Mouse (Mus musculus): ENCODE measurements around the gene Arfgap1. TPM values are rescaled to one million over a fixed set of nuclear protein-coding genes. Genes with fewer than 3 reads are reported as not detected.
A peak's percentile ranks its signal among the peaks of the same experiment; 100 is the strongest.

Gene Arfgap1
- polyA plus RNA-seq, 1 experiment = 47.9 TPM

DNA sequence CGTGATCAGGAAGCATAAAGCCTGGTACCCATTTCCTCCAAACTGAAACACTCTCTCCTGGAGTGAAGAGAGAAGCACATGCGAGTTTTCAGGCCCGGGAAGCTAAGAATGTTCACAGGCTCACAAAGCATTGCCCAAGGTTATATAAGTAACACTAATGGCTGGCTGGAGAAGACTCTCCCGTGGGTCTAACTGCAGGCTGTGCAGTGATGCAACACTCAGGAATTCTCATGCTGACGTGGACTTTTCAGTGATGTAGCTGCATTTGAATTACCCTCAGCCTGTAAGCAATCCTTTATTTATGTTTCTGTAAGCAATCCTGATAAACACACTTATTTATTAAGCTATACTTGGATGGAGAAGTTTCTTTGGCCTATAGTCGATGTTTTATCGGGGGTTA lies 7.4 kb upstream of the Arfgap1 start:
- H3K36me3 ChIP-seq (ENCODE audit: control insufficient read depth, insufficient read depth, low read length) = no peaks in the 10 kb centered on the region
- H3K27ac ChIP-seq (ENCODE audit: insufficient read depth, low read depth, low read length) = no peak overlapping the region
- 0 out of 2 replicates have a peak, but pooled peaks cover 5% of the 10 kb centered on the region for H3K27me3 ChIP-seq (ENCODE audit: control insufficient read depth, insufficient read depth, low read length)
- peaks cover 22% of the 10 kb centered on the region; the same call in 1 of the 2 replicates for H3K4me1 ChIP-seq (ENCODE audit: control insufficient read depth, insufficient read depth, insufficient read length, low read length)
- H3K4me3 ChIP-seq (ENCODE audit: low read depth, low read length) = no peak overlapping the region
- 75% methylated on average over 7 of the region's 7 CpGs for WGBS
- TF ChIP-seq CTCF (IDR thresholded peaks at IDR 0.05; ENCODE audit: extremely low read depth, insufficient read length, insufficient replicate concordance, low read depth, low read length) = no peak
- no peak for TF ChIP-seq POLR2A (IDR thresholded peaks at IDR 0.05; ENCODE audit: low read depth, low read length)

DNA sequence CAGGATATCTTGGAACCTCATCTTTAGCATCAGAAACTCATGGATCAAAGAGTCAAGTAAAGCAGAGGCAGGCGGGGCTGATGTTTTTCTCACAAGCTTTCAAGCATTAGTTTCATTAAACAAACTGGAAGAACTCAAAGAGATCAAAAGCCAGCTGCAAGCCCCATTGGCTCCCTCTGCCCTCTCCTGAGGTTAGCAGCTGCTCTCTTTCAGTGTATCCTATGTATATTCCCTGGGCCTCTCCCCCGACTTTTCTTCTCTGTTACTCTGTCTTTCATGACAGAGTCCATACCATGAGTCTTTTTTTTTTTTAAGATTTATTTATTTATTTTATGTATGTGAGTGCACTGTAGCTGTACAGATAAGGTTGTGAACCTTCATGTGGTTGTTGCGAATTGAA lies 6.8 kb upstream of the Arfgap1 start:
- H3K4me1 ChIP-seq (ENCODE audit: control insufficient read depth, insufficient read depth, insufficient read length, low read length) = peaks cover 22% of the 10 kb centered on the region; the same call in 1 of the 2 replicates
- no peaks in the 10 kb centered on the region for H3K27me3 ChIP-seq (ENCODE audit: control insufficient read depth, insufficient read depth, low read length)
- no peak overlapping the region for H3K4me3 ChIP-seq (ENCODE audit: low read depth, low read length)
- H3K27ac ChIP-seq (ENCODE audit: insufficient read depth, low read depth, low read length) = no peak overlapping the region
- H3K36me3 ChIP-seq (ENCODE audit: control insufficient read depth, insufficient read depth, low read length) = no peaks in the 10 kb centered on the region
- WGBS = 84% methylated on average over 3 of the region's 3 CpGs
- TF ChIP-seq POLR2A (IDR thresholded peaks at IDR 0.05; ENCODE audit: low read depth, low read length) (no peak), CTCF (IDR thresholded peaks at IDR 0.05; ENCODE audit: extremely low read depth, insufficient read length, insufficient replicate concordance, low read depth, low read length) (no peak)

DNA sequence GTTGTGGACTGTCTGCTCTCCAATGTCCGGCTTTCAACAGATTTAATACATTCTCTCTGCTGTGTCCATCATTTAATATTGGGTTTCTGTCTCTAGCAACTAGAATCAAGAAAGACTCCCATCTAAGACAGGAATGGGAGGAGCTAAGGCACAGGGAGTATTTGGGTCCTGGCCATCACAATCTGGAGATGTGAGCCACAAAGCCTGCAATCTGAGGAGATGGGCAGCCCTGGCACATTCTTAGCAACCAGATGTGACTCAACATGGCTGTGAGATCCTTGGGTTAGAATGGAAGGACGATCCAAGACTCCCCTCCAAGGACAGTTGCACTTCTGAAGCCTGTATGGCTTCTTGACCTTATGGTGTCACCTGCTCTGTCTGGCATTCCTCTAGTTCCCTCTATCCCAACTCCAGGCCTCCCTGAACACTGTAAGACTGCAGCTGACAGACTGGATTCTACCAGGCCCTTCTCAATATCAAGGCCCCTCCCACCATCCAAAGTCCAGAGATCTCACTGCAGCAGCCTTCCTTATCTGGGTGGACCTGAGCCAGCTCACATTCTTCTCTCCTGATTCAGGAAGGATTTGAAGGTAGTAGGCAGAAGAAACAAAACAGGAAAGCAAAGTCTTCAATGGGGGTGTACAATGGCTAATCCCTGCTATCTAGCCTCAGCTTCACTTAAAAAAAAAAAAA lies 4.3 kb upstream of the Arfgap1 start:
- no peaks in the 10 kb centered on the region for H3K36me3 ChIP-seq (ENCODE audit: control insufficient read depth, insufficient read depth, low read length)
- peak overlapping the region; percentile 87 for H3K27ac ChIP-seq (ENCODE audit: insufficient read depth, low read depth, low read length)
- H3K4me1 ChIP-seq (ENCODE audit: control insufficient read depth, insufficient read depth, insufficient read length, low read length) = peaks cover 22% of the 10 kb centered on the region; the same call in 1 of the 2 replicates
- no peaks in the 10 kb centered on the region for H3K27me3 ChIP-seq (ENCODE audit: control insufficient read depth, insufficient read depth, low read length)
- H3K4me3 ChIP-seq (ENCODE audit: low read depth, low read length) = no peak overlapping the region
- TF ChIP-seq CTCF (IDR thresholded peaks at IDR 0.05; ENCODE audit: extremely low read depth, insufficient read length, insufficient replicate concordance, low read depth, low read length) (no peak), POLR2A (IDR thresholded peaks at IDR 0.05; ENCODE audit: low read depth, low read length) (peak; percentile 25; the same call in 1 of the 2 replicates)
- 51% methylated on average over 2 of the region's 2 CpGs for WGBS

DNA sequence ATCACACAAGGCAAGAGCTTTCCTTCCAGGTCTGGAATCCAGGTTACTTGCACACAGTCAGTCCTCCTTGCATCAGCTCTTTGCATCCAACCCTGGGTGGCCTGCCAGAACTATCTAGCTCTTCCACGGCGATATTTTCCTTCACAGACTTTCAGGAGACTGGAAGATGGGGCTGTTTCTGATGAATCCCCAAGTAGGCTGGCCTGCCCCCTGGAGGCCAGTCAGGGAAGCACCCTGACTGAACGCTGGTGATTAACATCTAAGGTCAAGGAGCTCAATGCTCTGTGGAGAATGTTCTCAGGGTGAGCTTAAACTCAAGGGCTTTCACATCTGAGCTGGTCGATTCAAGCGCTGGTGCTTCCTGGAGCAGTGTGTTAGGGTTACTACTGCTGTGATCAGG lies 3.1 kb upstream of the Arfgap1 start:
- Histone ChIP-seq H3K27me3 (ENCODE audit: control insufficient read depth, insufficient read depth, low read length) (no peaks in the 10 kb centered on the region), H3K36me3 (ENCODE audit: control insufficient read depth, insufficient read depth, low read length) (no peaks in the 10 kb centered on the region), H3K4me1 (ENCODE audit: control insufficient read depth, insufficient read depth, insufficient read length, low read length) (peaks cover 23% of the 10 kb centered on the region; the same call in 1 of the 2 replicates), H3K4me3 (ENCODE audit: low read depth, low read length) (no peak overlapping the region), H3K27ac (ENCODE audit: insufficient read depth, low read depth, low read length) (peak overlapping the region; percentile 62)
- 2% methylated on average over 5 of the region's 5 CpGs for WGBS
- TF ChIP-seq CTCF (IDR thresholded peaks at IDR 0.05; ENCODE audit: extremely low read depth, insufficient read length, insufficient replicate concordance, low read depth, low read length) (peak; percentile 97; the same call in 1 of the 2 replicates), POLR2A (IDR thresholded peaks at IDR 0.05; ENCODE audit: low read depth, low read length) (no peak)

DNA sequence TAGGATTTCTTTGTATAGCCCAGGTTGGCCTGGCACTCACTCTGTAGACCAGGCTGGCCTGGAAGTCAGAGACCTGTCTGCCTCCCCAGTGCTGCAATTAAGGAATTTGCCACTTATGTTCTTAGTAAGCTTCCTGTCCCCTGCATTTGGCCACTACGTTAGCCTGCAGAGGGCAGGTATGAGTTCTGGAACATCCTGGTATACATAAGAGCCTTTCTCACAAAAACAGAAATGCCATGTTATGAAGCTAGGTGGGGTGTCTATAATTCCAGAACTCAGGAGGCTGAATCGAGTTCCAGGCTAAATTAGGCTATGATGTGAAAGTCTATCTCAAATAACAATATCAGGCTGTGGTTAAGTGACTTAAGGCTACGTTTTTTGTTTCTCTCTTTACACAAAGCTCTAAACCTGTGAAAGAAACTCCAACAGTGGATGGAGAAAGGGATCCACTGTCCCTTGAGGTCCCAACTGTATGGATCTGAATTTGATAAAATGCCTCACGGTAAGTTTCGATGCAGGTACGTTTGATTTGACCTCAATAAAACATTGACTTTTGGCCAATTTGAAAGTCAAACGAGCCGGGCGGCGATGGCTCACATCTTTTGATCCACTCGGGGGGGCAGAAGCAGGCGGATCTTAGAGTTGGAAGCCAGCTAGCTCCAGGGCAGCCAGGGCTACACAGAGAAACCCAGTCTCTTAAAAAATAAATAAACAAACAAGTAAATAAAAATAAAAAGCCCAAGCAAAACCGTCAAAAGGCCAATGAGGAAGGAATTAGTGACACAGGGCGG lies 738 bp upstream of the Arfgap1 start:
- Histone ChIP-seq H3K36me3 (ENCODE audit: control insufficient read depth, insufficient read depth, low read length) (peaks cover 9% of the 10 kb centered on the region), H3K27me3 (ENCODE audit: control insufficient read depth, insufficient read depth, low read length) (no peaks in the 10 kb centered on the region), H3K4me1 (ENCODE audit: control insufficient read depth, insufficient read depth, insufficient read length, low read length) (peaks cover 24% of the 10 kb centered on the region; the same call in 1 of the 2 replicates), H3K4me3 (ENCODE audit: low read depth, low read length) (peak overlapping the region; percentile 96), H3K27ac (ENCODE audit: insufficient read depth, low read depth, low read length) (peak overlapping the region; percentile 99)
- TF ChIP-seq POLR2A (IDR thresholded peaks at IDR 0.05; ENCODE audit: low read depth, low read length) (no peak), CTCF (IDR thresholded peaks at IDR 0.05; ENCODE audit: extremely low read depth, insufficient read length, insufficient replicate concordance, low read depth, low read length) (no peak; the same call in 1 of the 2 replicates)
- 3% methylated on average over 14 of the region's 14 CpGs for WGBS

DNA sequence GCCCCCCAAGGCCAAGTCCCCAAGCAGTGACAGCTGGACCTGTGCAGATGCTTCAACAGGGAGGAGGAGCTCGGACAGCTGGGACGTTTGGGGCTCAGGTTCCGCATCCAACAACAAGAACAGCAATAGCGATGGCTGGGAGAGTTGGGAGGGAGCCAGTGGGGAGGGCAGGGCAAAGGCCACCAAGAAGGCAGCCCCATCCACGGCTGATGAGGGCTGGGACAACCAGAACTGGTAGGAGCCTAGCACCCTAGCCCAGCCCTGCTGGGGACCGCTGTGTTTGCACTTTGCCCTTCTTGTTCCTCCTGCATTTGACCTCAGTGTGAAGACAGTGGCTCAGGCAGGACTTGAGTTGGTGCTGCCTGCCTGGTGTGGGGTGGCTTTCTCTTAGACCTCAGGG lies 14.1 kb downstream of the Arfgap1 start:
- TF ChIP-seq POLR2A (IDR thresholded peaks at IDR 0.05; ENCODE audit: low read depth, low read length) = no peak
- no peak for TF ChIP-seq CTCF (IDR thresholded peaks at IDR 0.05; ENCODE audit: extremely low read depth, insufficient read length, insufficient replicate concordance, low read depth, low read length)
- Histone ChIP-seq H3K27me3 (ENCODE audit: control insufficient read depth, insufficient read depth, low read length) (no peaks in the 10 kb centered on the region), H3K4me3 (ENCODE audit: low read depth, low read length) (no peak overlapping the region), H3K4me1 (ENCODE audit: control insufficient read depth, insufficient read depth, insufficient read length, low read length) (no peaks in the 10 kb centered on the region), H3K36me3 (ENCODE audit: control insufficient read depth, insufficient read depth, low read length) (peaks cover 53% of the 10 kb centered on the region), H3K27ac (ENCODE audit: insufficient read depth, low read depth, low read length) (no peak overlapping the region)
- WGBS = 47% methylated on average over 6 of the region's 6 CpGs

DNA sequence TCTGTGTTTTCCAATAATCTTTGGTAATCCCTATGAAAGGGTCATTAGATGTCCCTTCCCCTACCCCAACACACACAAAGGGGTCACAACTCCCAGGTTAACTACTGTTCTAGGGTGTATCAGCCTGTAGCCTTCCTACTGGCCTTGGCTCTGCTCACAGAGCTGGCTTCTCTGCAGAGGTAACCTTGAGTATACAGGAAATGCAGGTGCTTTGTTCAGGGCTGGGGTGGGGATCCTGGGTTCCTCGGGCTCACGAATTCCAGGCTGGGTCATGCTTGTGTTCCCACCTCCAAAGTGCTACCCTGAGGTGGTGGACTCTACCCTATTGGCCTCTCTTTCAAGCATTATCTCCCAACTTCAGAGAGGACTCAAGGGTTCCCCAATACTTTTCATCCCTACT lies 18.6 kb downstream of the Arfgap1 start:
- WGBS = 36% methylated on average over 2 of the region's 2 CpGs
- Histone ChIP-seq H3K27ac (ENCODE audit: insufficient read depth, low read depth, low read length) (no peak overlapping the region), H3K36me3 (ENCODE audit: control insufficient read depth, insufficient read depth, low read length) (peaks cover 16% of the 10 kb centered on the region), H3K4me1 (ENCODE audit: control insufficient read depth, insufficient read depth, insufficient read length, low read length) (no peaks in the 10 kb centered on the region), H3K4me3 (ENCODE audit: low read depth, low read length) (no peak overlapping the region), H3K27me3 (ENCODE audit: control insufficient read depth, insufficient read depth, low read length) (no peaks in the 10 kb centered on the region)
- TF ChIP-seq CTCF (IDR thresholded peaks at IDR 0.05; ENCODE audit: extremely low read depth, insufficient read length, insufficient replicate concordance, low read depth, low read length) = no peak
- no peak for TF ChIP-seq POLR2A (IDR thresholded peaks at IDR 0.05; ENCODE audit: low read depth, low read length)

Data from small intestine, adult 2 months (tissue).